Mouse (Mus musculus): ENCODE data around the gene Tmed10. TPM values are rescaled to one million over a fixed set of nuclear protein-coding genes. Genes with fewer than 3 reads are reported as not detected.

Tmed10 gene
- polyA plus RNA-seq, 1 experiment from 2014 or later, result 295 TPM

DNA sequence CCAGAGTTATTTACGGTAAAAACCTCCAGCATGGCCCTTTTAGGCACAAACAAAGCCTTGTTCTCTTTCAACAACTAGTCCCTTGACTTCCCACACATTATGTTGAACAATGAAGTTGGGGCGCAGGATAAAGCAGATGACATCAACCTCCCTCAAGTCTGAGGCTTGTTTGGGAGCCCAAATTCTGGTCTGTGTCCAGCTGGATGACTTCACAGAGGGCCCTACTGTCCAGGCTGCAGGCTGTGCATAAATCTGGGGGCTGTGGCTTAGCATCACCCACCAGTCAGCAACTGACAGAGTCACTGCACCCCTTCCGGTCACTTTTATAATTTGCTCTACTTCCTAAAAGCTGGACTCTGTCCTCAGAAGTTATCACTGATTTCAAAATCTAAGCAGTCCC lies 8.4 kb downstream of the Tmed10 start:
- Histone ChIP-seq H3K4me2 (ENCODE audit: low read depth, severe bottlenecking) (no peak overlapping the region), H3K4me3 (ENCODE audit: low read depth, low read length) (no peak overlapping the region), H3K36me3 (ENCODE audit: control insufficient read depth, insufficient read depth, low read length) (no peaks in the 10 kb centered on the region), H3K9me3 (ENCODE audit: control insufficient read depth, low read length) (no peaks in the 10 kb centered on the region), H3K9ac (ENCODE audit: low read length) (no peak overlapping the region), H3K27ac (replicated peaks; ENCODE audit: low read depth, low read length) (no peak overlapping the region), H3K27me3 (ENCODE audit: control insufficient read depth, insufficient read depth, low read length) (no peaks in the 10 kb centered on the region), H3K4me1 (ENCODE audit: control insufficient read depth, insufficient read depth, low read length) (no peaks in the 10 kb centered on the region)
- ATAC-seq (ENCODE audit: insufficient number of reproducible peaks, low FRiP score, low TSS enrichment, low read depth) (no peak), DNase-seq (ENCODE audit: low spot score) (no peak)
- 91% methylated on average over 3 of the region's 3 CpGs for WGBS

DNA sequence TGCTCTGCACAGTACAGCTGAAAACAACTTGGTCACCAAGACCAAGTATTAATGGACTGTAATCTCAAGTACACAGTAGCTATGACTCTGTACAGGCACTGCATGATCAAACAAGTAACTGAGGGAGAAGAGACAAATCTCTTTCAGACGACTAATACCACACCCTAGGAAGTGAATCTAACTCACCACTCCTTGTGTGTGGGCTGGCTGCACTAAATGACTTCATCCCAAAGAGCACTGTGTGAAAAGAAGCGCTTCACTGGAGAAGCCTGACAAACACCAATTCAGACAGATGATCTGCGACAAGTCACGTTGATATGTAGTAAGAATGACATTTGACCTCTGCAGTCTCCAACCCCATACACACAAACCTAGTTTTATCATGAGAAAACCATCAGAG lies 12.1 kb downstream of the Tmed10 start:
- no peak overlapping the region for H3K27ac ChIP-seq (replicated peaks; ENCODE audit: low read depth, low read length)
- no peak overlapping the region for H3K4me3 ChIP-seq (ENCODE audit: low read depth, low read length)
- H3K9ac ChIP-seq (ENCODE audit: low read length), result no peak overlapping the region
- WGBS, result 86% methylated on average over 4 of the region's 4 CpGs
- no peaks in the 10 kb centered on the region for H3K9me3 ChIP-seq (ENCODE audit: control insufficient read depth, low read length)
- ATAC-seq (ENCODE audit: insufficient number of reproducible peaks, low FRiP score, low TSS enrichment, low read depth) (no peak), DNase-seq (ENCODE audit: low spot score) (no peak)
- H3K27me3 ChIP-seq (ENCODE audit: control insufficient read depth, insufficient read depth, low read length), result no peaks in the 10 kb centered on the region
- no peaks in the 10 kb centered on the region for H3K4me1 ChIP-seq (ENCODE audit: control insufficient read depth, insufficient read depth, low read length)
- H3K36me3 ChIP-seq (ENCODE audit: control insufficient read depth, insufficient read depth, low read length), result no peaks in the 10 kb centered on the region
- no peak overlapping the region for H3K4me2 ChIP-seq (ENCODE audit: low read depth, severe bottlenecking)

DNA sequence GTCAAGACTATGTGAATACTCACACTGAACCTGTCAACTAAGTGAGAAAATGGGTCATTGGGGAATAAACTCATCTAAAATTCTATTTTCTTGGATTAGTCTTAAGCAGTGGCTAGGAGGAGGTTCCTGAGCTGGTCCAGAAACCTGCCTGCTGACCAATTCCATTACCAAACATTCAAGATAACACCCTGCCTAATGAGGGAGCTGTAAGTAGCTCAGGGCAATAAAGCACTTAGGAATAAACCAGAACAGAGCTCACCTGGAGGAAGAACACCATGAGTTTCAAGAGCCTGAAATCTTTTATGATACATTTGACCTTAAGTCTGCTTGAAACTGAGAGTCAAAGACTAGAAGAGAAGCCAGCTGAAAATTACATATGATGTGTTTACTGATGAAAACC lies 13.1 kb downstream of the Tmed10 start:
- DNase-seq (ENCODE audit: low spot score), result no peak
- no peak for ATAC-seq (ENCODE audit: insufficient number of reproducible peaks, low FRiP score, low TSS enrichment, low read depth)
- no peak overlapping the region for H3K4me2 ChIP-seq (ENCODE audit: low read depth, severe bottlenecking)
- no peaks in the 10 kb centered on the region for H3K36me3 ChIP-seq (ENCODE audit: control insufficient read depth, insufficient read depth, low read length)
- no peaks in the 10 kb centered on the region for H3K9me3 ChIP-seq (ENCODE audit: control insufficient read depth, low read length)
- H3K27ac ChIP-seq (replicated peaks; ENCODE audit: low read depth, low read length), result no peak overlapping the region
- no peaks in the 10 kb centered on the region for H3K27me3 ChIP-seq (ENCODE audit: control insufficient read depth, insufficient read depth, low read length)
- H3K4me3 ChIP-seq (ENCODE audit: low read depth, low read length), result no peak overlapping the region
- H3K9ac ChIP-seq (ENCODE audit: low read length), result no peak overlapping the region
- no peaks in the 10 kb centered on the region for H3K4me1 ChIP-seq (ENCODE audit: control insufficient read depth, insufficient read depth, low read length)

DNA sequence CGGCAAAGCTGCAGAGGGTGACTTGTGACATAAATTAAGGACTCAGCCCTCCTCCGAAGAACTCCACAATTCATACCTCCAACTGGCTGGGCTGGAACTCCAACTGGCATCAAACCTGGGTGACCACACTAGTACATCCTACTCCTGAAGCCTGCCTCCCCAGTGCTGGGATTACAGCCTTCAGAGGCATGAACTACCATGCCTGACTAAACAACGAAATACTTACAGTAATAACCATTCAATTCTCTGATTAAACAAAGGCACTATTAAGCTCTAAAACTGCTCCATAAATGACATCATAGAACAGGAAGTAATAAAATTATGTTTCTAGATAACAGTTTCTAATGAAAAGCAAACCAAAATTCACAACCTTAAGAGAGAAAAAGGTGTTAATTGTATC lies 13.5 kb downstream of the Tmed10 start:
- no peaks in the 10 kb centered on the region for H3K36me3 ChIP-seq (ENCODE audit: control insufficient read depth, insufficient read depth, low read length)
- H3K4me3 ChIP-seq (ENCODE audit: low read depth, low read length), result no peak overlapping the region
- H3K4me2 ChIP-seq (ENCODE audit: low read depth, severe bottlenecking), result no peak overlapping the region
- no peaks in the 10 kb centered on the region for H3K27me3 ChIP-seq (ENCODE audit: control insufficient read depth, insufficient read depth, low read length)
- ATAC-seq (ENCODE audit: insufficient number of reproducible peaks, low FRiP score, low TSS enrichment, low read depth) (no peak), DNase-seq (ENCODE audit: low spot score) (no peak)
- no peaks in the 10 kb centered on the region for H3K9me3 ChIP-seq (ENCODE audit: control insufficient read depth, low read length)
- H3K9ac ChIP-seq (ENCODE audit: low read length), result no peak overlapping the region
- H3K27ac ChIP-seq (replicated peaks; ENCODE audit: low read depth, low read length), result no peak overlapping the region
- no peaks in the 10 kb centered on the region for H3K4me1 ChIP-seq (ENCODE audit: control insufficient read depth, insufficient read depth, low read length)
- 88% methylated on average over 3 of the region's 3 CpGs for WGBS

- Histone ChIP-seq H3K4me2 (ENCODE audit: low read depth, severe bottlenecking) (no peak overlapping the region), H3K4me1 (ENCODE audit: control insufficient read depth, insufficient read depth, low read length) (no peaks in the 10 kb centered on the region), H3K9me3 (ENCODE audit: control insufficient read depth, low read length) (no peaks in the 10 kb centered on the region), H3K9ac (ENCODE audit: low read length) (no peak overlapping the region), H3K36me3 (ENCODE audit: control insufficient read depth, insufficient read depth, low read length) (peaks cover 3% of the 10 kb centered on the region; the same call in 1 of the 2 replicates), H3K27ac (replicated peaks; ENCODE audit: low read depth, low read length) (no peak overlapping the region), H3K4me3 (ENCODE audit: low read depth, low read length) (no peak overlapping the region), H3K27me3 (ENCODE audit: control insufficient read depth, insufficient read depth, low read length) (no peaks in the 10 kb centered on the region)
- DNase-seq (ENCODE audit: low spot score), result no peak
- ATAC-seq (ENCODE audit: insufficient number of reproducible peaks, low FRiP score, low TSS enrichment, low read depth), result no peak
- WGBS, result 86% methylated on average over 3 of the region's 3 CpGs
Observed at GRCm38 (mm10) chr12:85354061-85354460, 20.6 kb downstream of the Tmed10 start.

GRCm38 (mm10) chr12:85350407-85351232 lies 24.0 kb downstream of the Tmed10 start:
- Histone ChIP-seq H3K36me3 (ENCODE audit: control insufficient read depth, insufficient read depth, low read length) (peaks cover 3% of the 10 kb centered on the region; the same call in 1 of the 2 replicates), H3K4me2 (ENCODE audit: low read depth, severe bottlenecking) (no peak overlapping the region), H3K27me3 (ENCODE audit: control insufficient read depth, insufficient read depth, low read length) (no peaks in the 10 kb centered on the region), H3K4me3 (ENCODE audit: low read depth, low read length) (no peak overlapping the region), H3K9me3 (ENCODE audit: control insufficient read depth, low read length) (no peaks in the 10 kb centered on the region), H3K4me1 (ENCODE audit: control insufficient read depth, insufficient read depth, low read length) (no peaks in the 10 kb centered on the region), H3K9ac (ENCODE audit: low read length) (no peak overlapping the region), H3K27ac (replicated peaks; ENCODE audit: low read depth, low read length) (peak overlapping the region; percentile 37; the same call in 1 of the 2 replicates)
- ATAC-seq (ENCODE audit: insufficient number of reproducible peaks, low FRiP score, low TSS enrichment, low read depth), result no peak
- no peak for DNase-seq (ENCODE audit: low spot score)
- 90% methylated on average over 10 of the region's 10 CpGs for WGBS

- no peaks in the 10 kb centered on the region for H3K4me1 ChIP-seq (ENCODE audit: control insufficient read depth, insufficient read depth, low read length)
- H3K9me3 ChIP-seq (ENCODE audit: control insufficient read depth, low read length), result no peaks in the 10 kb centered on the region
- ATAC-seq (ENCODE audit: insufficient number of reproducible peaks, low FRiP score, low TSS enrichment, low read depth) (no peak), DNase-seq (ENCODE audit: low spot score) (no peak)
- no peak overlapping the region for H3K9ac ChIP-seq (ENCODE audit: low read length)
- H3K4me3 ChIP-seq (ENCODE audit: low read depth, low read length), result no peak overlapping the region
- peaks cover 2% of the 10 kb centered on the region; the same call in 1 of the 2 replicates for H3K36me3 ChIP-seq (ENCODE audit: control insufficient read depth, insufficient read depth, low read length)
- no peak overlapping the region for H3K27ac ChIP-seq (replicated peaks; ENCODE audit: low read depth, low read length)
- no peaks in the 10 kb centered on the region for H3K27me3 ChIP-seq (ENCODE audit: control insufficient read depth, insufficient read depth, low read length)
- no peak overlapping the region for H3K4me2 ChIP-seq (ENCODE audit: low read depth, severe bottlenecking)
- WGBS, result 85% methylated on average over 6 of the region's 6 CpGs
Observed at GRCm38 (mm10) chr12:85348338-85348737, 26.3 kb downstream of the Tmed10 start.

DNA sequence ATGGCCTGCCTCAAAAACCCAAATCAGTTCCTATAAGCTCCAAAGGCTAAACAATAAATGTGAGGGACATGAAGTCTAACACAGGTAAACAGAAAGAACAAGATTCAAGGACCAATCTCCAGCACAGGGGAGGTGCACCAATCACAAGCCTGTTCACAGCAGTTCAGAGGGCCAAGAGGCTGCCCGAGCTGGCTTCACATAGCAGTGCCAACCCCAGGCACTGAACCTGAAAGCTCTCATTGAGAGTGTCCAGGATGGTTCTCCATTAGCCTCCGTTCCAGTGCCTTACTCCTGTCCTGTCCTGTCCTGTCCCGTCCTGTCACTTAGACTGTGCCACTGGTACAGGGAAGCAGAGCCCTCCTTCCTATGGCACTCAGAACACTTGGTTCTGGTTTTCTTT lies 27.5 kb downstream of the Tmed10 start:
- Histone ChIP-seq H3K4me3 (ENCODE audit: low read depth, low read length) (no peak overlapping the region), H3K27ac (replicated peaks; ENCODE audit: low read depth, low read length) (no peak overlapping the region), H3K4me1 (ENCODE audit: control insufficient read depth, insufficient read depth, low read length) (no peaks in the 10 kb centered on the region), H3K9ac (ENCODE audit: low read length) (no peak overlapping the region), H3K4me2 (ENCODE audit: low read depth, severe bottlenecking) (no peak overlapping the region), H3K36me3 (ENCODE audit: control insufficient read depth, insufficient read depth, low read length) (no peaks in the 10 kb centered on the region; the same call in 1 of the 2 replicates), H3K27me3 (ENCODE audit: control insufficient read depth, insufficient read depth, low read length) (no peaks in the 10 kb centered on the region), H3K9me3 (ENCODE audit: control insufficient read depth, low read length) (no peaks in the 10 kb centered on the region)
- WGBS, result 86% methylated on average over 3 of the region's 3 CpGs
- no peak for ATAC-seq (ENCODE audit: insufficient number of reproducible peaks, low FRiP score, low TSS enrichment, low read depth)
- no peak for DNase-seq (ENCODE audit: low spot score)

- no peaks in the 10 kb centered on the region for H3K27me3 ChIP-seq (ENCODE audit: control insufficient read depth, insufficient read depth, low read length)
- no peaks in the 10 kb centered on the region for H3K9me3 ChIP-seq (ENCODE audit: control insufficient read depth, low read length)
- H3K4me2 ChIP-seq (ENCODE audit: low read depth, severe bottlenecking), result no peak overlapping the region
- peak; percentile 56 for DNase-seq (ENCODE audit: low spot score)
- H3K27ac ChIP-seq (replicated peaks; ENCODE audit: low read depth, low read length), result no peak overlapping the region
- no peak overlapping the region for H3K4me3 ChIP-seq (ENCODE audit: low read depth, low read length)
- H3K9ac ChIP-seq (ENCODE audit: low read length), result no peak overlapping the region
- WGBS, result 68% methylated on average over 3 of the region's 3 CpGs
- H3K4me1 ChIP-seq (ENCODE audit: control insufficient read depth, insufficient read depth, low read length), result no peaks in the 10 kb centered on the region
- no peaks in the 10 kb centered on the region; the same call in 1 of the 2 replicates for H3K36me3 ChIP-seq (ENCODE audit: control insufficient read depth, insufficient read depth, low read length)
- no peak for ATAC-seq (ENCODE audit: insufficient number of reproducible peaks, low FRiP score, low TSS enrichment, low read depth)
Observed at GRCm38 (mm10) chr12:85346374-85346773, 28.3 kb downstream of the Tmed10 start.

All from limb, embryonic 11.5 days (tissue).